Mouse (Mus musculus): Measurements from ENCODE around the gene St6galnac3. TPM values are rescaled to one million over a fixed set of nuclear protein-coding genes. Genes with fewer than 3 reads are reported as not detected.

Gene St6galnac3
- total RNA-seq, 2 experiments from 2014 or later = 25.6 to 29.0 TPM

DNA sequence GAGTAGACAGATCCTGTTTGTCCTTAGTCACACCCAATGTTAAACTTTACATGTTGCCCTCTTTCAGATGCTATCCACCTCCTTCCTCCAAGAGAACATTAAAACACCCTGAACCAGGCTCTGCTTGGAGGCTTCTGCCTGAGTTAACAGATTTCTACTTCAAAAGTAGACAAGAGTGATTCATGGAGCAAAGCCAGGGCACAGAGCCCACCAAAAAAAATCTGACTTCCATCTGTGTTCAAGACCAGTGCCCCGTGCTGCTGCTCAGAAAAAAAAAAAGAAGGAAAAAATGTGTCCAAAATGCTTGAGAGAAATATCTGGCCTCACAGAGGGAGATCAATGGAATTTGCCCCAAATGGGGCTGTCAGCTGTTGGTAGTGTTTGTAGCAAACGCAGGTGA is 186.6 kb downstream of the St6galnac3 start:
- DNase-seq (ENCODE audit: extremely low spot score in 1 of 2, low spot score in 1 of 2) = no peak

DNA sequence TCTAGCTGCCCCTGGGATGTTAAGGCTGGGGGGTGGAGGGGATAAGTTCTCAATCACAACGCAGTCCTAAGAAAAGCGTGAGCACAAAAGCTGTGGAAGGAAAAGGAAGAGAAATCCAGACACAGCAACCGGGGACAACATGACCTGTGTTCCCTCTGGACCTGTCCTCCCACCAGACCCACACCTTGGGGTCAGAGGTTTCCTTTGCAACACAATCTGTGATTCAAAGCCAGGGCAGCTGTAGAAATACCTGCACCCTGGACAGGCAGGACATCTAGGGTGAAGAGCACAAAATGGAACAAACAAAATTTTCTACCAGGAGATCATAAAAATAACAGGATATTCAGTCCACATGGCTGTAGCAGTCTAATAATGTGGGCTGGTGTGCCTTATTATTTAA is 187.5 kb downstream of the St6galnac3 start:
- DNase-seq (ENCODE audit: extremely low spot score in 1 of 2, low spot score in 1 of 2) = no peak

DNA sequence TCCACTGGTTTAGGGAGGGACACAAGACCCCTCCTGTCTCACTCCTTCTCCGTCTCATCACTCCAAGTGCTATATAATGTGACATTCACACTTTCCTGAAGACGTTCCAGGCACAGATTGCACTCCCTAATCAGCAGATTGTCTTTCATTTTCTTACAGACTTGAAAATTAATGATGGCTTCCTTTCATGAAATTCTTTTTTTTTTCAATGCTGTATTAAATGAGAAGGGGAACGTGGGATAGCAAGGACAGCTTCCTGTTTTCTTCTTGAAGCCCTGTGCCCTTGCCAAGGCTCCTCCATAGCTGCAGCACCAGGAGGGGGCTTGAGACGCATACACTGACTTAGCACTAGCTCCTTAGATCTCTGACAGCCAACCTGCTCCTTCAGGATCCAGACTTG is 188.7 kb downstream of the St6galnac3 start:
- no peak for DNase-seq (ENCODE audit: extremely low spot score in 1 of 2, low spot score in 1 of 2)

DNA sequence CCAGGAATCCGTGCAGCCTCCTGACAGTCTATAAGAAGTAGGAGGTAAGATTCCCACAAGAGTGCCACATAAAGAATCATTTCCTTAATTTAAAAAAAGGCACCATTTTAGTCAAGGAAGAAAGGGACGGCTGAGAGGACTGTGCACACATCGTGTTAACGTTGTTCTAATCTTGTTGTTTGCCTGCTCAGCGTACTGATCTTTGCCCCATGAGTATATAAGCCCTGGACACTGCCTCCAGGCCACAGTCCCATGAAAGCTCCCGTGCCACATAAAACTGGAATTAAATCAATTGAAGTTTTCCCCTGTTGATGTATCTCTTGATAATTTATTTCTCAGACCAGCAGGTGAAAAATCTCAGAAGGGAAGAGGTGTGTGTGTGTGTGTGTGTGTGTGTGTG is 195.8 kb downstream of the St6galnac3 start:
- no peak for DNase-seq (ENCODE audit: extremely low spot score in 1 of 2, low spot score in 1 of 2)

DNA sequence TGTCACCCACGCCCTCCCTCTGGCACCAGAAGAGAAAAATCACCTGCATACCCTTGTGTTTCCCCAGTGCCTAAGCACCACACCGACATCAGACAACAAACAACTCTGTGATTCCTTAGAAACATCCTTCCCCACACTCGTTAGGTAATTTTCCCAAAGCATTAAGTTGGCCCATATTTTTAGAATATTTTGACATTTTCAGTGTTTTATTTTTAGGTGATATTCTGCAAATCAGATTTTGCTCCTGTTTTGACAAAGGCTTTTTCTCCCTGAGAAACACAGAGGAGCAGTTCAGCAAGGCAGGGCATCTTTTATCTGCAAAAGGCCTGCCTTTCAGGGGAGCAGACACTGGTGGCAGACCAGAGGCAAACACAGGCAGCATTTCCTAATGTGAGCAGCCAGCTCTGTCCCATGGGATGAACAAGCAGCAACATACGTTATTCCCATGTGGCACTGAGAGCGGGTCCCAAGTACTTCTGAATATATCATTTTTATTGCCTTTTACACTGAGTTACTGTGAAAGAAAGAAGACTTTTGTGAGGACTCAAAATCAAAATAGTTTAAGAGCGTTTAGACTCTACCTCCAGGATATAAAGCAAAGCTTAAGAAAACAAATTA is 199.7 kb downstream of the St6galnac3 start:
- no peak for DNase-seq (ENCODE audit: extremely low spot score in 1 of 2, low spot score in 1 of 2)

DNA sequence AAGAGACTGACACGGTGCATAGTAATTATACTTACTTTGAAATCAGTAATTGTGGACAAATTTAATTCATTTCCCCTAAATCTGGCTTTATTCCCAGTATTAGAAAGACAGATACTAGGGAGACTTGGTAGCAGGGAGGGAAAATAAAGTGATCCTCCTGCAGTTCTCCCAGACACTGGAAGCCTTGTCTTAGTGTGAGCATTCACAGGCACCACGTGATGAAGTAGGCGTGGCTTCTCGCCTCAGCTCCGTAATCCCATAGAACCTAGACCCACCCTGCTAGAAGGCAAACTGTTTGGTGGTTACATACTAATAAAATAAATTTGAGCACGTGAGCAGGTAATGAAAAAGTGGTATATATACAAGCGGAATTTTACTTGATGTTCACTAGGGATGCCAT is 208.1 kb downstream of the St6galnac3 start:
- DNase-seq (ENCODE audit: extremely low spot score in 1 of 2, low spot score in 1 of 2) = no peak

DNA sequence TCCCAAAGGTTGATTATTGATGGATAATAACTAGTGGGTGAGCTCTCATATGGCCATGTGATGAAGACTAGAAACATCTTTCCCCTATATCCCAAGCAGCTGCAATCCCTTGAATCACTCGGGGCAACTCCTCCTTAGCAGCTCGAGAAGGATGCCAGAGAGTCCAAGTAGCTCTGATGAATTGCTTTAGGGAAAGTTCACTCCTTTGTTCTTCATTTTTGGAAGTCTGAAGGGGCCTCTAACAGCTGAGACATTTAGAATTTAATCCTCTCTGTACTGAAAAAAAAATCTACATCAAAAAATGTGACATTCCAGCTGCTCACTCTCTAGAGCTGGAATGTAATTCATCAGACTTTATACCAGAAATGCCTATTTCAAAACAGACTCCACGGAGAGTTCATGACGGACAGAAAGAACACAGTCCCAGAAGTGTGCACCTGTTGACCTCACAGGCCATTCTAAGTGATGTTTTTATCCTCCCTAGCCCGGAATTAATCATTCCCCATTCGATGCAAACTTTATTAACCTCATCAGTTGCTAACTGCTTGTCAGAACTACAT is 211.4 kb downstream of the St6galnac3 start:
- no peak for DNase-seq (ENCODE audit: extremely low spot score in 1 of 2, low spot score in 1 of 2)

DNA sequence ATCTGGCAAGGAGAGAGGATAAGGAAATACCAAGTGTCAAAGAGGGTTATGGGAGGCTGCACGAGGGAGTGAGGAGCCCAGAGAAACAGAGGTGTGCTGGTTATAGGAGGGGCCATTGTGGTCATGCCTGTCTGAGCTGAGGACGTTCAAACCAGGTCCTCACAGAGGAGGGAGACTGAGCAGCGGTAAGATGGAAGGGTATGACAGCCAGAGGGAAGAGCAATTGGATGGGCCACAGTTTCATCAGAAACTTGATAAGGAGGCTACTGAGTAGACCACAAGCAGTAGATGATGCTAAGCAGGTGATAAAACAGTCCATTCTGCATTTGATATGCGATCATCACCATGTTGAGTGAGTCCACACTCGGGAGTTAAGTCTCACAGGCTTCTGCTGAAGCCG is 212.4 kb downstream of the St6galnac3 start:
- no peak for DNase-seq (ENCODE audit: extremely low spot score in 1 of 2, low spot score in 1 of 2)

DNA sequence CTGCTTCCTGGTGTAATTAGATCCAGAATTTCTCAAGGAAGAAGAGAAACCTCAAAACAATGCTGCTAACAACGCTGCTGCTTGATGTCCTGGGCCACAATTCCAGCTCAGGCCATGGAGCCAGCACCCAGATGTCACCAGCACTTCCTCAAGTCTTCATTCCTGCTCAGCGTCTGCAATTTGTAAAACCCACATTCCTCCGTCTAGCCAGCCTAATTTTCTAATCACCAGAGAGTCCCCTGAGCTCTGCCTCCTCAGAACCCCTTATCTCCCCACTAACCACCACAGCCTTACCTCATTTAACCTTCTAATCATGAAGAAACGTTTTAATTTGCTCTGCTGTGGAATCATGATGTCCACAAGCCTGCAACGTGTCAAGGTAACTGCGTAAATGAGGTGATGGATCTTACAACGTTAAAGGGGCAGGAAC is 213.8 kb downstream of the St6galnac3 start:
- DNase-seq (ENCODE audit: extremely low spot score in 1 of 2, low spot score in 1 of 2) = no peak

DNA sequence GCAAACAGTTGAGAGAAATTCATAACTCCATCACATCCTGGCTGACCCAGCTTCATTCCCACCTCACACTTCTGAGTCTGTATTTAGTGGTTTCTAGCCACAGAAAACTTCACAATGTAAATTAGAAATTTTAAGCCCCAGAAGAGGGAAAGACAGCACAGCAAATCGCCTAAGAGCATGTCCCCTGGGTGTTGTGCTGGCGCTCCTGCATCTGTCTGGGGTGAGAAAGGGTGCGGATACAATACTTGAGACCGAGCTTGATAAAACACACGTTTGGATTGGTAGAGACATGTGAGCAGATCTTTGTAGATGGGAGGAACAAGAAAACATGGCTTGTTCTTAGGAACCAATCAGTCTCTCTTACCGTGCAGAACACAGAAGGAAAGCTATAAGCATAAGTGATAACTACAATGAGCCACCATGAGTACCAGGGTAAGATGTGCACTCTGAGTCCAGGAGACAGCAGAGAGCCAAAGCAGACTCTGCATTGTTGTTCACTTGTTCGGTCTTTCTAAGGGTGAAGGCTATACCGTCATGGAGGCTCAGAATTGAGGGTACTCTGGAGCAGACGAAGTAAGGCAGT is 214.8 kb downstream of the St6galnac3 start:
- DNase-seq (ENCODE audit: extremely low spot score in 1 of 2, low spot score in 1 of 2) = no peak

DNA sequence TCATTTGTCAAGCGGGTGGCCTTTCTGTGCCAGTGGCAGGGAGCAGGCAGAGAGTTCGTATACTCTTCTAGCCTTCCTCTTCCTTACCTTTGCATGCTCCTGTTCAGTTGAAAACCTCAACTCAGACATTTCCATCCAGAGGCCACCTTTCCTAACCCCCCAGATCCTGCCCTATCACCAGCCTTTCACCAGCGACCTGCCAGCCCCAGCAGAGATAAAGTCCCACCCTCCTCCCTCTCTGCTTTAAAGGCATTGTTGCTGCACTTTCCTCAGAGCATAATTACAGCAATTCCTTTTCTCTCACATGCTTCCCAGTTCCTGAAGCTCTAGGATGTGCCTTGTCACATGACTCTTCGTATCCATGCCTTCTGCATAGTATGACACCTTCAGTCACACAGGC is 215.3 kb downstream of the St6galnac3 start:
- no peak for DNase-seq (ENCODE audit: extremely low spot score in 1 of 2, low spot score in 1 of 2)

DNA sequence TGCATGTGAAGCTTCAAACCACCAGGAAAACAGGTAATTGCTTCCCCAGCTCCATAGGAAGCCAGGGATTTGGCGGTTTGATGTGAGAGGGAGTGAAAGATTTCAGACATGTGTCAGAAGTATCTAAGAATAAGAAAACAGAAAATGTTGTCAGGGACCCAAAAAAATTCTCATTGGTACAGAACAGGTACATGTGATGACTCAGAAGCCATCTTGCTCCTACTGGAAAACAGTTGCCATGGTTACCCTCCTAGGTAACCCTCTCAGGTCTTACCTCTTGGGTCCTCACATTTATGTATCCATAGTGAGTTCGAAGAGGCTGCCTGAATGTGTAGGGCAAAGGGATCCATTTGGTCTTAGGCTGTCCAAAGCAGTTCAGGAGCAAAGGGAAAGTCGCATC is 215.9 kb downstream of the St6galnac3 start:
- DNase-seq (ENCODE audit: extremely low spot score in 1 of 2, low spot score in 1 of 2) = no peak

DNA sequence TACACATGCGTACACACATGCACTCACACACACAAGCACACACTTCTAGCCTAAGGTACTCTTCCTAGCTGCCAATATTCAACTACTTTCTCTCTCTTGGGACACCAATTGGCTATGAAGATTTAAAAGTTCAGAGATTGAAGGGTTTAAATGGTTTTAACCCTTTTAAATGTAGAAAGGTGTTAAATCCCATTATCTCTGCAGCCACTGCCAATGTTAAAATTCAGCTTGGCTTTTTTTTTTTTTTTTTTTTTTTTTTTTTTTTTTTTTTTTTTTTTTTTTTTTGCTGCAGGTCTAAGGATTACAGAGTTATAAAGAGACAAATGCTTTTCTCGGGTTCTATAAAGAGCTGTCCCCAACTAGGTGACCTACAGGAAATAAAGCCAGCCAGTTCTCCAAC is 216.4 kb downstream of the St6galnac3 start:
- no peak for DNase-seq (ENCODE audit: extremely low spot score in 1 of 2, low spot score in 1 of 2)

DNA sequence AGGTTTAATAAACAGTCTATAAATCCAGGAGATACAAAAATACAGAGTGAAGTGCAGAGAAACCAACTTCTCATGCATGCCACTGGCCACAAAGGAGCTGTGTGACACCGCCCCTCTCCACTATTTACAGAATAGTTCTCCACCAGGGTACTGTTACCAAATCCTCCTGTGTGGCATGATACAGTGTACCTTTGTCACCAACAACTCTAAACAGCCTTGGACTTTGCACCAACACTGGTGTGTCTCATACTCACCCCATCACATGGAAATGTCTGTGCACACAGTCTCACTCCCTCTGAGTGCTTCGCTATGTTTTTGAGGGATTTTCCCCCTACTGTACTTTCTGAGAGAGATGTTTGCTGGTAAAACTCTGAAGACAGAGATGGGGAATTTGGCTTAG is 217.4 kb downstream of the St6galnac3 start:
- DNase-seq (ENCODE audit: extremely low spot score in 1 of 2, low spot score in 1 of 2) = no peak

DNA sequence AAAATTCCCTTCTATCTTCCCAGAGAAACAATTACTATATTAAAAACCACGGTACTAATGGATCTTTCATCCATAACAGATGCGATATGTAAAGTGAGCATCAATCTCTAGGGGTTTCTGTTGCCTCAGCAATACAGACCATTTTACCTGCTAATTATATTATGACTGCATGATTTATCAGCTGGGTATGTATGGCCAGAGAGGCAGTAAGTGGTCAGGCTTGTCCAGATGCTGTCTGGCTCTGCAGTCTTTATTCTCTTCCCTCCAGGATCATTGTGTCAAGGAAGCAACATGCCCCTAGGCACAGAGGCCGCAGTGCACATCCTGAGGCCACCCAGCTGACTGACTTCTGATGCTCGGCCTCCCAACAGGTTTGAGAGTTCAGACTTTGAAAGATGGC is 222.5 kb downstream of the St6galnac3 start:
- no peak for DNase-seq (ENCODE audit: extremely low spot score in 1 of 2, low spot score in 1 of 2)

DNA sequence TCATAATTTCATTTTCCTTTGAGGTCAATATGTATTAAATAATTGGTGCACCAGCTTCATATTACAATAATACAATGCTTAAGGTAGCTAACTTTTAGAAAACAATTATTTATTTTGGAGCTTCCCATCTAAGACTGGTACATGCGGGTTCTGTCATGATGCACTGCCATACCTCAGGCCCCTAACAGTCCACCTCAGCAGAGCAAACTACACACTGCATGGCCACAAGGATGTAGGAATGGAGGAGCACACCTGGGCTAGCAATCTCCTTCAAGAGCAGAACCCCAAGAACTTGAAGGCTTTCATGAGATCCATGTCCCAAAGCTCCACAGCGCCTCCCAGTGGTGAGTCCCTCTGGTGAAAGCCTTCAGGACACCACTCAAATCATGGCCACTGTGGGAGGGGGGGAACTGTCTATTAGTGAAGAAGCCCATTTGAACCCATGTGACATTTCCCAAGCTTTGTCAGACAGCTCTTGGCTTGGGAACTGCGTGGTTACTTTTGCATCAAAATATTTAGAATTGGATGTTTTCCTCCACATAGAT is 223.6 kb downstream of the St6galnac3 start:
- peak; percentile 68 to 96 for DNase-seq (ENCODE audit: extremely low spot score in 1 of 2, low spot score in 1 of 2)

DNA sequence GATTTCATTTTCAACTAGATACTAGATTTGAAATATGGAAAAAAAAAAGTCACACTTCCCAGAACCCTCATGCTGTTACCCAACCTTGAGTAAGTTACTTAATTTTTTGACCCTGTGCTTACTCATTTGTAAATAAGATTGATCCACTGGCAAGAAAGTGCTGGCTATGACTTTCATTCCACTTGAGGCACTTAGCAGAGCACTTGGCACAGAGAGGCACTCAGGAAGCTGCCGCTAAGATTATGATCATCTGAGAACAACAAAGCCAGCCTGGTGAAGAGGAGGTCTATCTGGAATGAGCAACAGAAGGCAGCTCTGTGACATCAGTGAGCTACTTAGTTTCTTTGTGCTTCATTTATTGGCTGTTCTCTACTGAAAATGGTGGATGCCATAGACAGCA is 232.0 kb downstream of the St6galnac3 start:
- no peak for DNase-seq (ENCODE audit: extremely low spot score in 1 of 2, low spot score in 1 of 2)

DNA sequence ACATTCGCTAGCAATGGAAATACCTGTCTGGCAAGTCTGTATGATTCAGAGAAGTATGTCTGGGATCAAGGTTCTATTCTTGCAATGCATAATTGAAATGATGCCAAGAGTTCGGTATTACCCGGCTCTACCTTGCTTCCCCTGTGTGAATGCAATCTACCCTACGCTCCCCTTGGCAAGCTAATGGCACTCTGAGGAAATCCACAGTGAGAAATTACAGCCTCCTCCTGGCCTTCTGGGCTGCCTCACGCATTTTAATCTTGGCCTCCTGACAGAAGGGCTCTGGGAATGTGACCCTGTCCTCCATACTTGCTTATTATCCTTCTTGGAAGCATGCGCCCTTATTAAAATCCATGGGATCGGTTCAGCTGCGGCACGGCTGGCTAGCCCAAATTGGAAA is 235.3 kb downstream of the St6galnac3 start:
- DNase-seq (ENCODE audit: extremely low spot score in 1 of 2, low spot score in 1 of 2) = peak in 1 of 2 experiments; percentile 5

DNA sequence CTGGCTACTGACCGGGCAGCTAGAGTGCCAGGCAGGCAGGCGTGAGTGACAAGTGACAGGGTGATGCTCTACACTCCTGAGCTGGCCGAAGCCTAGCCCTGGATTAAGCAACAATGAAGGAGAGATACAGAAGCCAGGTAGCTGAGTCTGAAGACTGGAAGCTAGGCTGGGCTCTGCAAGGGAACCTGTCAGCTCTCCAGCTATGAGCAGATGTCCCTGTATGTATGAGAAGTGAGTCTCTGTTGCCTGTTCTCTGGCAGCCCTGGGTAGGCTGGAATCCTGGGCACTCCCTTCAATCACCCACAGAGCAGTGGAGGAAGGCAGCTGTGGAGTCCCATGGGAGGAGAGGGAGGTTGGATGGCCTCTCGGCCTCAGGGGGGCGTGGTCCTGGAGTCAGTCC is 236.0 kb downstream of the St6galnac3 start:
- DNase-seq (ENCODE audit: extremely low spot score in 1 of 2, low spot score in 1 of 2) = peak in 1 of 2 experiments; percentile 7

DNA sequence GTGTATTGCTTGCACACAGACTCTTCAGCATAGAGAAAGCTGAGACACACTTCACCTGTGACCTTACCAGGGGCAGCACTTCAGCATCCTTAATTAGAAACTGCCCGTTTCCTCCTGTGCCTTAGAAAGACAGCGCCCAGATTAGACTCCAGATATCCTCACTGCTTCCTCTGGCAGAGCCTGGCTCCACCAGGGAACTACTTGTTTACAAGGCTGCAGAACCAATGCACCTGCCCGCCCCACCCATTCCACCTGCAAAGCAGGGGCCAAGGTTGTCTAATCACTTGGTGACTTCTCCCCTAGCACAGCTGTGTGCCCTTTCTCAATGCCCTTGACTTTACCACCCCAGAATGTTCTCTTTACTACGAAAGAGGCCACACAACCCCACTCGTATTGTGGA is 239.8 kb downstream of the St6galnac3 start:
- DNase-seq (ENCODE audit: extremely low spot score in 1 of 2, low spot score in 1 of 2) = no peak

DNA sequence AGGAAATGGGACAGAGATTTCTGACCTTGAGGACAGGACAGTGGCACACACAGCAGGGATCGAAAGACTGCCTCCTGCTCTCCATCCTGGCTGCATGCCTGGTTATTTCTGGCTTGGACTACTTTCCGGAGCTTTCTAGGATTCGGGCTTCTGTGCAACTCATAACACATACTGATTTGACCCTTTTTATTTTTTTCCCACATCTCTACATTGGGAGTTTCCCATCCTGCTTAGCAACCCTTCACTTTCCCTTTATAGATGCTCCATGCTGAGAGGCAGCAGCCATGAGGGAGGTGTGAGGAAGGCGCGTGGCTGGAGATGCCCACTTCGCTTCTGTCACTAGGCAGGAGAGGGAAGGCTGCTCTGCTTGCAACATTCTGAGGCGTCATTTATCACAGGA is 240.3 kb downstream of the St6galnac3 start:
- peak in 1 of 2 experiments; percentile 49 for DNase-seq (ENCODE audit: extremely low spot score in 1 of 2, low spot score in 1 of 2)

DNA sequence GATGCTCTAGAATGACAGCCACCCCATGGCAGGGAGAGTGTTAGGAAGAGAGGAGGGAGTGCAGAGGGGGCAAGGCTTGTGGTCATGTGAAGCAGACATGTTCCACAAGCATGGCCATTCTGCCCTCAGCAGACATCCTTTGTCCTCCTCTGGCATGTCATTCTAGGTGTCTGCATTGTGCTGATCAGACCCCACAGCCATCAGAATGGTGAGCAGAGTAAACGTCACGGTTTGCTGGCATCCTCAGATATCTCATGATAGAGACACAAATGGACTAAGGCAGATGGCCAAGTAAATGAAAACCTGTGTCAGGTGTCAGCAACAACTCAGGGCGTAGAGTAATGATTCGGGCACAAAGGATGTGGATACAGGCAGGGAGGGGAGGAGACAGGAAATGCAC is 241.3 kb downstream of the St6galnac3 start:
- DNase-seq (ENCODE audit: extremely low spot score in 1 of 2, low spot score in 1 of 2) = no peak

Measured in layer of hippocampus, postnatal 25 days (tissue).